Mouse (Mus musculus) CH12.LX (cell line): ENCODE measurements at regions not wholly inside any gene's neighbourhood (a gene's known extent, or its start where the extent isn't known, plus 50 kb on each side); places are given as distances from the start of the nearest gene placed in this dataset.

Experiments
- BHLHE40 ChIP-seq: IDR thresholded peaks from 2 replicates; pipeline ENCODE4 v1.6.1; 2011; ENCODE audit warnings: mild to moderate bottlenecking, low read depth, low read length, improper control_type of control experiment
- CTCF ChIP-seq, 2 experiments: IDR thresholded peaks in 1 of 2; conservative IDR thresholded peaks in 1 of 2; 2 replicates each; pipeline ENCODE4 v1.5.1; 2011 to 2012; ENCODE audit warnings: low read depth in 2 of 2, low read length in 2 of 2, improper control_type of control experiment in 1 of 2, inconsistent platforms in 1 of 2, mild to moderate bottlenecking in 1 of 2, moderate library complexity in 1 of 2
- HCFC1 ChIP-seq: IDR thresholded peaks from 2 replicates; pipeline ENCODE4 v1.6.1; 2012; ENCODE audit warnings: low read depth, mild to moderate bottlenecking, inconsistent platforms, low read length, improper control_type of control experiment
- JUND ChIP-seq: conservative IDR thresholded peaks from 2 replicates; pipeline ENCODE4 v1.6.1; 2011; ENCODE audit warnings: low read depth, low read length, improper control_type of control experiment
- MAFK ChIP-seq: IDR thresholded peaks from 2 replicates; pipeline ENCODE4 v1.6.1; 2011; ENCODE audit warnings: low read length, improper control_type of control experiment; ENCODE audit not compliant: insufficient replicate concordance
- MAX ChIP-seq: IDR thresholded peaks from 2 replicates; pipeline ENCODE4 v1.6.1; 2011; ENCODE audit warnings: low read length, improper control_type of control experiment
- MYC ChIP-seq: IDR thresholded peaks from 2 replicates; pipeline ENCODE4 v1.6.1; 2011; ENCODE audit warnings: low read depth, mild to moderate bottlenecking, improper control_type of control experiment, low read length
- POLR2A ChIP-seq: IDR thresholded peaks from 2 replicates; pipeline ENCODE4 v1.6.1; 2011; ENCODE audit warnings: low read depth, mild to moderate bottlenecking, improper control_type of control experiment, low read length
- RAD21 ChIP-seq: IDR thresholded peaks from 2 replicates; pipeline ENCODE4 v1.6.1; 2011; ENCODE audit warnings: low read depth, mild to moderate bottlenecking, low read length, improper control_type of control experiment, moderate library complexity
- SMC3 ChIP-seq: IDR thresholded peaks from 2 replicates; pipeline ENCODE4 v1.6.1; 2011; ENCODE audit warnings: low read depth, low read length, improper control_type of control experiment
- TBP ChIP-seq: conservative IDR thresholded peaks from 2 replicates; pipeline ENCODE4 v1.6.1; 2011; ENCODE audit warnings: low read depth, low read length, improper control_type of control experiment

GRCm38 (mm10) chr15:59169831-59170230 lies 280.7 kb downstream of the Gm49356 start:
- TF ChIP-seq POLR2A: no peak
- no peak for TF ChIP-seq JUND
- TF ChIP-seq CTCF (conservative IDR thresholded peaks at IDR 0.05 in 1 of 2, IDR thresholded peaks at IDR 0.05 in 1 of 2; ENCODE audit: low read depth in 2 of 2, low read length in 2 of 2): no peak
- no peak for TF ChIP-seq HCFC1
- TF ChIP-seq SMC3: no peak
- TF ChIP-seq MAFK: no peak
- TF ChIP-seq RAD21: no peak
- TF ChIP-seq TBP: no peak
- no peak for TF ChIP-seq MYC
- no peak for TF ChIP-seq BHLHE40
- TF ChIP-seq MAX: no peak
